Comparison of ENCODE assay signal across 15 mouse cellular contexts in genomic region chr6:50586316-50586715, GRCm38 (mm10). TPM values are rescaled to one million over a fixed set of nuclear protein-coding genes. Genes with fewer than 3 reads are reported as not detected.
"Had no signal": no experiment of that assay in that cellular context is flagged by ENCODE, and none has a peak within 500 bp of the region (broad histone marks: within the 10 kb centered on the region; RNA-seq: fewer than 3 reads in every experiment).

No protein-coding gene starts in this region.

- H3K27me3 ChIP-seq: intestine, embryonic 15.5 days; liver, embryonic 15.5 days; lung, embryonic 15.5 days; megakaryocyte, embryonic 14.5 days; midbrain, embryonic 12.5 days had no signal

- H3K36me3 ChIP-seq: intestine, embryonic 15.5 days; limb, embryonic 10.5 days; liver, embryonic 15.5 days; lung, embryonic 15.5 days; midbrain, embryonic 12.5 days had no signal

- H3K4me2 ChIP-seq: intestine, embryonic 15.5 days; liver, embryonic 15.5 days; lung, embryonic 15.5 days; midbrain, embryonic 12.5 days had no signal

- ATAC-seq: intestine, embryonic 15.5 days; midbrain, embryonic 16.5 days had no signal

- DNase-seq: lung, postnatal 14 days; right cerebral cortex, adult 18-20 months; right cerebral cortex, postnatal 25 days; thymus, adult 18-20 months; thymus, postnatal 14 days had no signal

- H3K9me3 ChIP-seq: intestine, embryonic 15.5 days; limb, embryonic 10.5 days; liver, embryonic 15.5 days; lung, embryonic 15.5 days; megakaryocyte, embryonic 14.5 days; midbrain, embryonic 12.5 days had no signal

- H3K4me3 ChIP-seq: intestine, embryonic 15.5 days; left cerebral cortex, adult 2 months; limb, embryonic 10.5 days; liver, embryonic 15.5 days; lung, embryonic 15.5 days; megakaryocyte, embryonic 14.5 days; midbrain, embryonic 12.5 days had no signal

- H3K4me1 ChIP-seq: intestine, embryonic 15.5 days; midbrain, embryonic 12.5 days had no signal

- H3K27ac ChIP-seq: intestine, embryonic 15.5 days; left cerebral cortex, adult 2 months; limb, embryonic 10.5 days; liver, embryonic 15.5 days; lung, embryonic 15.5 days; macrophage; midbrain, embryonic 12.5 days had no signal

- H3K9ac ChIP-seq: intestine, embryonic 15.5 days; liver, embryonic 15.5 days; lung, embryonic 15.5 days; midbrain, embryonic 12.5 days had no signal

RNA-seq across cellular contexts. Expression of gene 4921507P07Rik, which starts 10.1 kb away (rescaled TPM):
- polyA plus RNA-seq: macrophage; small intestine, adult 2 months had no signal
